Mouse (Mus musculus) olfactory bulb, adult 2 months (tissue): Measurements from ENCODE around the gene Smurf1.

Experiments
- CTCF ChIP-seq: fragments of 200-500 bp; IDR thresholded peaks from 2 replicates; pipeline ENCODE4 v1.5.1; 2012; ENCODE audit warnings: low read depth, mild to moderate bottlenecking, low read length, moderate library complexity; ENCODE audit not compliant: insufficient read depth
- POLR2A ChIP-seq: fragments of 200-500 bp; IDR thresholded peaks from 2 replicates; pipeline ENCODE4 v1.6.1; 2012; ENCODE audit warnings: mild to moderate bottlenecking, low read depth, low read length, moderate library complexity; ENCODE audit not compliant: insufficient read depth

- TF ChIP-seq POLR2A (no peak), CTCF (no peak)
Observed at GRCm38 (mm10) chr5:144885968-144886650, 79.5 kb downstream of the Smurf1 start.
